Mouse (Mus musculus) cerebellum, adult 2 months (tissue): ENCODE measurements at regions not wholly inside any gene's neighbourhood (a gene's known extent, or its start where the extent isn't known, plus 50 kb on each side); places are given as distances from the start of the nearest gene placed in this dataset.

ENCODE experiments used
- CTCF ChIP-seq: fragments of 200-500 bp; IDR thresholded peaks from 2 replicates; pipeline ENCODE4 v1.5.1; 2011; ENCODE audit warnings: low read depth, mild to moderate bottlenecking, control low read depth, low read length, moderate library complexity, borderline replicate concordance; ENCODE audit not compliant: insufficient read depth
- POLR2A ChIP-seq: fragments of 200-500 bp; IDR thresholded peaks from 2 replicates; pipeline ENCODE4 v1.6.1; 2011; ENCODE audit warnings: low read length, control low read depth, borderline replicate concordance; ENCODE audit not compliant: insufficient read depth

DNA sequence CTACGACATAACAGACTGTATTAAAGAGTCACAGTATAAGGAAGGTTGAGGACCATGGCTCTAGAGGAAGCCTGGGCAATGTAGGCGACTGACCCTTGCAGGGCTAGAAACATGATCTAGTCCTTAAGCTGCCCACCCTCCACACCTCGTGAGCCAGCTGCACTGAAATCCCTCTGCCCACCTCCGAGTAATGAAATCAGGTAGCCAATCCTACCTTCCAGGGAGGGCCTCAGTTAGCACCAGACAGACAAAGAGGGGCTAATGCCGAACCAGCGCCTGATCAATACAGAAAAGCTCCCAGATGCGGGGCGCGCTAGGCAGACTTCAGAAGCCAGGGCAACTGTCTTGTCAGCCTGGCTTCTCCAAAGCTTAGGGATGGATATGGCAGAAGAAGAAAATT, 65.4 kb upstream of the Top1 start:
- no peak for TF ChIP-seq CTCF
- TF ChIP-seq POLR2A, result no peak
